Mouse (Mus musculus) stomach, postnatal 0 days (tissue): ENCODE data around the gene Rpl32.

Experiments
- CTCF ChIP-seq: IDR thresholded peaks from 2 replicates; pipeline ENCODE4 v1.5.1; 2016; ENCODE audit warnings: antibody characterized with exemption, low read depth, mild to moderate bottlenecking, moderate library complexity
- EP300 ChIP-seq: optimal IDR thresholded peaks from 2 replicates; pipeline ENCODE3; 2016; ENCODE audit warnings: antibody characterized with exemption

- TF ChIP-seq CTCF (no peak), EP300 (no peak)
Observed at GRCm38 (mm10) chr6:115804432-115805192, 3.9 kb downstream of the Rpl32 start.
